Mouse (Mus musculus): Measurements from ENCODE around the gene Senp7. TPM values are rescaled to one million over a fixed set of nuclear protein-coding genes. Genes with fewer than 3 reads are reported as not detected.

The Senp7 gene
- polyA plus RNA-seq (2012; ENCODE audit: low replicate concordance), result 8.4 and 10.6 TPM in 2 replicates

GRCm38 (mm10) chr16:56048038-56048437, at the start of gene Senp7:
Gene Senp7, plus strand, starts transcription at chr16:56048338.

GRCm38 (mm10) chr16:56029661-56030082, 18.5 kb upstream of the Senp7 start, which contains the start of gene Pcnp:
Gene Pcnp, minus strand, starts transcription at chr16:56029739.

GRCm38 (mm10) chr16:56037138-56038010, 10.8 kb upstream of the Senp7 start, which contains the start of gene Trmt10c:
Gene Trmt10c, minus strand, starts transcription at chr16:56037819.

DNA sequence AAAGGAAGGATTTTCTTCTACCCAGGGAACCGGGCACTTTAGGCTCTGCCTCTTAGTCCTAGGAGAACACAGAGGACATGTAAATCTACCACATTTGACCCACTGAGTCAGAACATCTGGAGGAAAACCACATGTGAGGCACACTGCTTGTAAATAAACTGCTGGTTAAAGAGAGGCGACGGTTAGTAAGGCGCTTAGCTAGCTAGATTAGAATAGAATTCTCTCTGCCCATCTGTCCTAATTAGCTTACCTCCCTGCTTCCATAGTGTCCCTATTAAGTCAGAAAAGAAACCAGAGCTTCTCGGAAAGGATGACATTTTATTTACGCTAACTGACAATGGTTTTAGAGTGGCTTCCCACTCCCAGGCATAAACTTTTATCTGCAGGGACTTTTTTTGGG, 155.9 kb downstream of the Senp7 start, which contains the start of gene Impg2:
TSS of gene Impg2 (plus strand) at position 263 of the 400 bp plus-strand sequence.

Other genes with a start within 250 kb of the Senp7 start
- 3.8 and 8.4 TPM in 2 replicates for gene Nfkbiz, start 209.4 kb upstream of the Senp7 start, polyA plus RNA-seq (2012; ENCODE audit: low replicate concordance)
- 0.44 and 0.45 TPM in 2 replicates for gene Nxpe3, start 153.1 kb upstream of the Senp7 start, polyA plus RNA-seq (2012; ENCODE audit: low replicate concordance)
- gene Cep97, start 113.5 kb upstream of the Senp7 start, polyA plus RNA-seq (2012; ENCODE audit: low replicate concordance), result 0.77 and 1.8 TPM in 2 replicates
- gene Rpl24, start 82.1 kb upstream of the Senp7 start, polyA plus RNA-seq (2012; ENCODE audit: low replicate concordance), result 31.2 and 43.8 TPM in 2 replicates
- 3.9 and 5.2 TPM in 2 replicates for gene Zbtb11, start 74.5 kb upstream of the Senp7 start, polyA plus RNA-seq (2012; ENCODE audit: low replicate concordance)
- gene Pcnp, start 18.6 kb upstream of the Senp7 start, polyA plus RNA-seq (2012; ENCODE audit: low replicate concordance), result 11.4 and 12.4 TPM in 2 replicates
- gene Trmt10c, start 10.5 kb upstream of the Senp7 start, polyA plus RNA-seq (2012; ENCODE audit: low replicate concordance), result 11.2 and 19.8 TPM in 2 replicates
- gene Impg2, start 156.0 kb downstream of the Senp7 start, polyA plus RNA-seq (2012; ENCODE audit: low replicate concordance), result 0.07 TPM in 1 of 2 replicates, not detected in the other